ENCODE assay signal across 11 mouse cellular contexts in the genomic region with DNA sequence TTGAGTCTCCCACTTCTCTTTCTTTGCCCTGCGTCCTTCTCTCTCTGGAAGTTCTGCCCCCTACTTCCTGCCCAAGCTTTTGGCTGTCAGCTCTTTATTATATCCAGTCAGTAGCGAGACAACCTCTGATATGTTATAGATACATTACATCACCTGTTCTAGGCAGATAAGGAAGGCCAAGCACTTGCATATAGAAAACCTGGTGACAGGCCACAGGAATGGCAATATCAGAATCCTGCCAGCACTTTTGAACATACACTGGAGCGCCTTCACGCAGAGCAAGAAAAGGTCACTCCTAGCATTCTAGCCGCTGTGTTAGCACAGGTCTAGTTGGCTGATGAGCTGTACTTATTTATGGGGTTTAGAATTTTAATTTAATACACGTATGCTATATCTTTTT.
DNase-seq lines count a peak whose midpoint lies in the region; ATAC-seq and TF ChIP-seq lines count a peak whose summit lies in the region.
"Had no signal": no experiment of that assay in that cellular context is flagged by ENCODE, and none has a peak within 500 bp of the region (broad histone marks: within the 10 kb centered on the region; RNA-seq: fewer than 3 reads in every experiment).

No protein-coding gene starts in this region.

- H3K36me3 ChIP-seq in hindbrain, embryonic 15.5 days = no peaks in the 10 kb centered on the region
- peaks cover 14% of the 10 kb centered on the region; the same call in 1 of the 2 replicates for H3K36me3 ChIP-seq in hindbrain, embryonic 12.5 days
- H3K36me3 ChIP-seq in intestine, embryonic 16.5 days (ENCODE audit: control insufficient read depth, insufficient read depth, low read length) = no peaks in the 10 kb centered on the region; the same call in 1 of the 2 replicates
- no peaks in the 10 kb centered on the region for H3K36me3 ChIP-seq in forebrain, embryonic 16.5 days (ENCODE audit: control insufficient read depth, insufficient read depth)
- H3K36me3 ChIP-seq: lung, embryonic 15.5 days had no signal

- peak overlapping the region; percentile 71 for H3K27ac ChIP-seq in cerebellum, adult 2 months (ENCODE audit: insufficient read depth, low read length)
- 0 out of 2 replicates have a peak overlapping the region, but pooled peaks have one; percentile 38 for H3K27ac ChIP-seq in hindbrain, embryonic 15.5 days (replicated peaks)
- no peak overlapping the region for H3K27ac ChIP-seq in hindbrain, embryonic 12.5 days
- peak overlapping the region; percentile 74 for H3K27ac ChIP-seq in intestine, embryonic 16.5 days (ENCODE audit: low read length)
- H3K27ac ChIP-seq in forebrain, embryonic 16.5 days (ENCODE audit: low read length) = no peak overlapping the region
- H3K27ac ChIP-seq: midbrain, embryonic 12.5 days had no signal

- 29% methylated on average over 6 of the region's 6 CpGs for WGBS in cerebellum, adult 2 months
- WGBS in hindbrain, embryonic 15.5 days = 90% methylated on average over 6 of the region's 6 CpGs
- 78% methylated on average over 6 of the region's 6 CpGs for WGBS in hindbrain, embryonic 12.5 days
- 52% methylated on average over 6 of the region's 6 CpGs for WGBS in intestine, embryonic 16.5 days
- 89% methylated on average over 6 of the region's 6 CpGs for WGBS in forebrain, embryonic 16.5 days

- TF ChIP-seq POLR2A in cerebellum, adult 2 months (IDR thresholded peaks at IDR 0.05; ENCODE audit: borderline replicate concordance, insufficient read depth, low read length) = no peak

- no peak overlapping the region for H3K4me3 ChIP-seq in cerebellum, adult 2 months (replicated peaks; ENCODE audit: insufficient read depth, low read depth, low read length)
- H3K4me3 ChIP-seq in hindbrain, embryonic 15.5 days = no peak overlapping the region
- H3K4me3 ChIP-seq in hindbrain, embryonic 12.5 days = no peak overlapping the region
- peak overlapping the region; percentile 32 for H3K4me3 ChIP-seq in intestine, embryonic 16.5 days (ENCODE audit: low read length)
- H3K4me3 ChIP-seq in forebrain, embryonic 16.5 days (replicated peaks; ENCODE audit: low read length) = no peak overlapping the region
- H3K4me3 ChIP-seq: lung, embryonic 15.5 days; midbrain, embryonic 12.5 days had no signal

- no peak for ATAC-seq in hindbrain, embryonic 15.5 days (ENCODE audit: low FRiP score, low read depth)
- no peak for ATAC-seq in hindbrain, embryonic 12.5 days (ENCODE audit: low FRiP score)
- ATAC-seq in intestine, embryonic 16.5 days = peak; percentile 71
- no peak for ATAC-seq in forebrain, embryonic 16.5 days
- ATAC-seq: hindbrain, embryonic 16.5 days had no signal

- peak in 1 of 2 experiments; percentile 46 for DNase-seq in cerebellum, adult 2 months
- DNase-seq in cerebellum, adult 8-10 months = no peak
- DNase-seq in naive thymus-derived CD4-positive, alpha-beta T cell, adult 2 months (ENCODE audit: low read depth) = peak; percentile 15
- DNase-seq in right cerebral cortex, postnatal 25 days = no peak

- no peak overlapping the region for H3K4me2 ChIP-seq in hindbrain, embryonic 15.5 days
- H3K4me2 ChIP-seq in hindbrain, embryonic 12.5 days (replicated peaks) = no peak overlapping the region
- H3K4me2 ChIP-seq in intestine, embryonic 16.5 days (ENCODE audit: low read depth, low read length) = peak overlapping the region; percentile 23
- H3K4me2 ChIP-seq in forebrain, embryonic 16.5 days (ENCODE audit: low read length) = no peak overlapping the region
- H3K4me2 ChIP-seq: lung, embryonic 15.5 days; midbrain, embryonic 12.5 days had no signal

- no peak overlapping the region for H3K9ac ChIP-seq in hindbrain, embryonic 15.5 days
- H3K9ac ChIP-seq in hindbrain, embryonic 12.5 days = no peak overlapping the region
- peak overlapping the region; percentile 31 for H3K9ac ChIP-seq in intestine, embryonic 16.5 days (ENCODE audit: low read depth, low read length)
- H3K9ac ChIP-seq in forebrain, embryonic 16.5 days (replicated peaks; ENCODE audit: low read depth, low read length) = no peak overlapping the region
- H3K9ac ChIP-seq: lung, embryonic 15.5 days; midbrain, embryonic 12.5 days had no signal

- H3K4me1 ChIP-seq in cerebellum, adult 2 months (ENCODE audit: control insufficient read depth, insufficient read depth, low read length) = peaks cover 45% of the 10 kb centered on the region
- H3K4me1 ChIP-seq in hindbrain, embryonic 15.5 days (replicated peaks) = no peaks in the 10 kb centered on the region; the same call in 1 of the 2 replicates
- H3K4me1 ChIP-seq in hindbrain, embryonic 12.5 days = peaks cover 4% of the 10 kb centered on the region; the same call in 1 of the 2 replicates
- H3K4me1 ChIP-seq in intestine, embryonic 16.5 days (ENCODE audit: control insufficient read depth, insufficient read depth, low read length) = peaks cover 20% of the 10 kb centered on the region
- H3K4me1 ChIP-seq in forebrain, embryonic 16.5 days (replicated peaks; ENCODE audit: control insufficient read depth, insufficient read depth, low read length) = peaks cover 2% of the 10 kb centered on the region; the same call in 1 of the 2 replicates

- H3K27me3 ChIP-seq in cerebellum, adult 2 months (ENCODE audit: control insufficient read depth, insufficient read depth, low read length) = no peaks in the 10 kb centered on the region
- H3K27me3 ChIP-seq in hindbrain, embryonic 15.5 days = no peaks in the 10 kb centered on the region
- no peaks in the 10 kb centered on the region for H3K27me3 ChIP-seq in hindbrain, embryonic 12.5 days
- H3K27me3 ChIP-seq in intestine, embryonic 16.5 days (replicated peaks; ENCODE audit: control insufficient read depth, insufficient read depth, low read length) = no peaks in the 10 kb centered on the region
- no peaks in the 10 kb centered on the region for H3K27me3 ChIP-seq in forebrain, embryonic 16.5 days (replicated peaks; ENCODE audit: control insufficient read depth, insufficient read depth, low read length)
- H3K27me3 ChIP-seq: lung, embryonic 15.5 days; midbrain, embryonic 12.5 days had no signal

- H3K9me3 ChIP-seq in hindbrain, embryonic 15.5 days = no peaks in the 10 kb centered on the region
- no peaks in the 10 kb centered on the region for H3K9me3 ChIP-seq in hindbrain, embryonic 12.5 days (replicated peaks)
- no peaks in the 10 kb centered on the region for H3K9me3 ChIP-seq in intestine, embryonic 16.5 days (ENCODE audit: control insufficient read depth, low read length)
- H3K9me3 ChIP-seq in forebrain, embryonic 16.5 days (ENCODE audit: control insufficient read depth, low read length) = no peaks in the 10 kb centered on the region
- H3K9me3 ChIP-seq: lung, embryonic 15.5 days; midbrain, embryonic 12.5 days had no signal

- TF ChIP-seq CTCF in cerebellum, adult 2 months (IDR thresholded peaks at IDR 0.05; ENCODE audit: borderline replicate concordance, insufficient read depth, low read depth, low read length) = no peak

Comparison
In these comparisons a context has a peak if more than half of its experiments do, and no peak if none do; other contexts are left out.
1. H3K27ac ChIP-seq: peak in cerebellum, adult 2 months (single experiment), hindbrain, embryonic 15.5 days (single experiment) and intestine, embryonic 16.5 days (single experiment); none in hindbrain, embryonic 12.5 days (single experiment) and forebrain, embryonic 16.5 days (single experiment).